In genomic region chr2:173126386-173126785, GRCm38 (mm10) we compare ENCODE assay signal across 26 mouse cellular contexts. TPM values are rescaled to one million over a fixed set of nuclear protein-coding genes. Genes with fewer than 3 reads are reported as not detected.
DNase-seq lines count a peak whose midpoint lies in the region; ATAC-seq and TF ChIP-seq lines count a peak whose summit lies in the region.
"Had no signal": no experiment of that assay in that cellular context is flagged by ENCODE, and none has a peak within 500 bp of the region (broad histone marks: within the 10 kb centered on the region; RNA-seq: fewer than 3 reads in every experiment).

No protein-coding gene starts in this region.

- no peaks in the 10 kb centered on the region for H3K9me3 ChIP-seq in forebrain, postnatal 0 days (ENCODE audit: low read length)
- H3K9me3 ChIP-seq in forebrain, embryonic 13.5 days (replicated peaks) = no peaks in the 10 kb centered on the region; the same call in 1 of the 2 replicates
- H3K9me3 ChIP-seq in limb, embryonic 14.5 days (ENCODE audit: control insufficient read depth, low read length) = no peaks in the 10 kb centered on the region
- H3K9me3 ChIP-seq: embryonic facial prominence, embryonic 13.5 days; embryonic facial prominence, embryonic 15.5 days; forebrain, embryonic 15.5 days had no signal

- DNase-seq in forebrain, postnatal 0 days = peak; percentile 35
- DNase-seq in liver, adult 2 months (ENCODE audit: extremely low read depth, low read depth, low spot score) = peak; percentile 48
- DNase-seq in liver = no peak
- peak; percentile 37 for DNase-seq in limb, embryonic 14.5 days (ENCODE audit: low spot score)
- no peak for DNase-seq in yolk sac, embryonic 10.5 days (ENCODE audit: low spot score)
- DNase-seq in urinary bladder, postnatal 14 days (ENCODE audit: low spot score) = no peak
- DNase-seq: adrenal gland, adult 8-10 months; adrenal gland, postnatal 14 days; cerebellum, adult 11 months; cerebellum, adult 18-20 months; cerebellum, adult 8-10 months; cerebellum, adult 9-11 months; cerebellum, postnatal 14 days; cerebellum, postnatal 36 days; embryo, embryonic 11 days had no signal

- H3K4me1 ChIP-seq in forebrain, postnatal 0 days (ENCODE audit: insufficient read depth) = no peaks in the 10 kb centered on the region
- no peaks in the 10 kb centered on the region for H3K4me1 ChIP-seq in forebrain, embryonic 13.5 days
- H3K4me1 ChIP-seq in liver, adult 2 months (ENCODE audit: control insufficient read depth, insufficient read depth, low read length) = peaks cover 22% of the 10 kb centered on the region
- H3K4me1 ChIP-seq in brown adipose tissue, adult 24 weeks (ENCODE audit: control insufficient read depth, insufficient read depth, insufficient read length, low read length) = peaks cover 8% of the 10 kb centered on the region
- no peaks in the 10 kb centered on the region for H3K4me1 ChIP-seq in limb, embryonic 14.5 days (ENCODE audit: control insufficient read depth, insufficient read depth, low read length)
- H3K4me1 ChIP-seq: embryonic facial prominence, embryonic 13.5 days; embryonic facial prominence, embryonic 15.5 days; forebrain, embryonic 15.5 days had no signal

- no peak for TF ChIP-seq POLR2A in liver, adult 2 months (IDR thresholded peaks at IDR 0.05; ENCODE audit: extremely low read depth, insufficient read depth, low read length)
- TF ChIP-seq POLR2A in limb, embryonic 14.5 days (IDR thresholded peaks at IDR 0.05; ENCODE audit: borderline replicate concordance, extremely low read depth, insufficient read depth, insufficient read length) = no peak

- TF ChIP-seq CTCF in forebrain, postnatal 0 days (IDR thresholded peaks at IDR 0.05; ENCODE audit: low read depth) = no peak
- TF ChIP-seq CTCF in liver, adult 2 months (IDR thresholded peaks at IDR 0.05; ENCODE audit: low read depth, low read length) = no peak

- H3K4me3 ChIP-seq in forebrain, postnatal 0 days (ENCODE audit: low read depth, low read length) = no peak overlapping the region
- no peak overlapping the region for H3K4me3 ChIP-seq in forebrain, embryonic 13.5 days
- no peak overlapping the region for H3K4me3 ChIP-seq in liver, adult 2 months (ENCODE audit: insufficient read depth, low read depth, low read length)
- H3K4me3 ChIP-seq in brown adipose tissue, adult 24 weeks (ENCODE audit: insufficient read depth, low read depth, low read length) = no peak overlapping the region
- H3K4me3 ChIP-seq in limb, embryonic 14.5 days (replicated peaks; ENCODE audit: low read length) = no peak overlapping the region
- H3K4me3 ChIP-seq: embryonic facial prominence, embryonic 13.5 days; embryonic facial prominence, embryonic 15.5 days; forebrain, embryonic 15.5 days had no signal

- H3K27ac ChIP-seq in forebrain, postnatal 0 days (ENCODE audit: low read depth, low read length) = no peak overlapping the region
- H3K27ac ChIP-seq in forebrain, embryonic 13.5 days = no peak overlapping the region
- no peak overlapping the region; the same call in 1 of the 2 replicates for H3K27ac ChIP-seq in liver, adult 2 months (replicated peaks; ENCODE audit: insufficient read depth, low read depth, low read length)
- H3K27ac ChIP-seq in brown adipose tissue, adult 24 weeks (replicated peaks; ENCODE audit: low read depth, low read length) = peak overlapping the region; percentile 99
- H3K27ac ChIP-seq in limb, embryonic 14.5 days (replicated peaks; ENCODE audit: low read depth, low read length) = no peak overlapping the region
- H3K27ac ChIP-seq: embryonic facial prominence, embryonic 13.5 days; embryonic facial prominence, embryonic 15.5 days; forebrain, embryonic 15.5 days had no signal

- no peaks in the 10 kb centered on the region for H3K79me2 ChIP-seq in liver, adult 2 months (ENCODE audit: control insufficient read depth, insufficient read depth, low read length)

- H3K27me3 ChIP-seq in forebrain, postnatal 0 days (ENCODE audit: insufficient read depth, low read length) = no peaks in the 10 kb centered on the region
- no peaks in the 10 kb centered on the region for H3K27me3 ChIP-seq in forebrain, embryonic 13.5 days
- H3K27me3 ChIP-seq in liver, adult 2 months (ENCODE audit: control insufficient read depth, insufficient read depth, low read length) = no peaks in the 10 kb centered on the region
- H3K27me3 ChIP-seq in limb, embryonic 14.5 days (ENCODE audit: control insufficient read depth, insufficient read depth, low read length) = no peaks in the 10 kb centered on the region
- H3K27me3 ChIP-seq: embryonic facial prominence, embryonic 13.5 days; embryonic facial prominence, embryonic 15.5 days; forebrain, embryonic 15.5 days had no signal

- H3K36me3 ChIP-seq in forebrain, postnatal 0 days (ENCODE audit: insufficient read depth) = no peaks in the 10 kb centered on the region
- H3K36me3 ChIP-seq in forebrain, embryonic 13.5 days (ENCODE audit: poor library complexity, severe bottlenecking) = no peaks in the 10 kb centered on the region
- no peaks in the 10 kb centered on the region for H3K36me3 ChIP-seq in liver, adult 2 months (ENCODE audit: control insufficient read depth, insufficient read depth, low read length)
- no peaks in the 10 kb centered on the region for H3K36me3 ChIP-seq in limb, embryonic 14.5 days (ENCODE audit: control insufficient read depth, insufficient read depth, low read length)
- H3K36me3 ChIP-seq: embryonic facial prominence, embryonic 13.5 days; embryonic facial prominence, embryonic 15.5 days; forebrain, embryonic 15.5 days had no signal

- H3K9ac ChIP-seq in forebrain, postnatal 0 days = no peak overlapping the region
- no peak overlapping the region for H3K9ac ChIP-seq in forebrain, embryonic 13.5 days
- no peak overlapping the region for H3K9ac ChIP-seq in liver, adult 2 months (ENCODE audit: low read depth, low read length)
- no peak overlapping the region for H3K9ac ChIP-seq in limb, embryonic 14.5 days (ENCODE audit: low read depth, low read length, severe bottlenecking)
- H3K9ac ChIP-seq: embryonic facial prominence, embryonic 13.5 days; embryonic facial prominence, embryonic 15.5 days; forebrain, embryonic 15.5 days had no signal

- no peak overlapping the region for H3K4me2 ChIP-seq in forebrain, postnatal 0 days (ENCODE audit: low read depth)
- no peak overlapping the region for H3K4me2 ChIP-seq in forebrain, embryonic 13.5 days
- no peak overlapping the region for H3K4me2 ChIP-seq in limb, embryonic 14.5 days (replicated peaks; ENCODE audit: low read depth, low read length, severe bottlenecking)
- H3K4me2 ChIP-seq: embryonic facial prominence, embryonic 13.5 days; embryonic facial prominence, embryonic 15.5 days; forebrain, embryonic 15.5 days had no signal

- WGBS in forebrain, postnatal 0 days = 78% methylated on average over 4 of the region's 4 CpGs
- WGBS in forebrain, embryonic 13.5 days = 91% methylated on average over 4 of the region's 4 CpGs
- 62% methylated on average over 4 of the region's 4 CpGs for WGBS in liver, adult 2 months
- WGBS in limb, embryonic 14.5 days = 73% methylated on average over 4 of the region's 4 CpGs

- peak; percentile 60; the same call in 1 of the 2 replicates for ATAC-seq in forebrain, postnatal 0 days
- no peak for ATAC-seq in forebrain, embryonic 13.5 days
- ATAC-seq in limb, embryonic 14.5 days (ENCODE audit: low FRiP score, low read depth) = no peak
- ATAC-seq: forebrain, embryonic 15.5 days had no signal

RNA-seq across cellular contexts. Expression of gene Ctcfl, which starts 7.1 kb away (rescaled TPM):
- total RNA-seq in forebrain, postnatal 0 days (2014; rRNA removed) = not detected in 2 replicates
- polyA plus RNA-seq in forebrain, postnatal 0 days (2015; fragmentation: Nextera tagmentation; extraction: Ambion mirVana) = 0.06 TPM in 1 of 2 replicates, not detected in the other
- polyA plus RNA-seq in forebrain, embryonic 13.5 days (2015; fragmentation: Nextera tagmentation; extraction: Ambion mirVana) = 0.05 and 0.14 TPM in 2 replicates
- 0.27 and 0.46 TPM in 2 replicates for total RNA-seq in liver, adult 2 months (2014; rRNA removed)
- 0.10 and 0.20 TPM in 2 replicates for polyA plus RNA-seq in liver, adult 2 months (2012; rRNA removed)
- polyA plus RNA-seq in brown adipose tissue, adult 24 weeks (2012; ENCODE audit: insufficient read depth, insufficient read length, missing spikeins) = 0.55 TPM in 1 of 2 replicates, not detected in the other
- 0.04 TPM in 1 of 2 replicates, not detected in the other for polyA plus RNA-seq in limb, embryonic 14.5 days (2012; rRNA removed)
- not detected in 2 replicates for polyA plus RNA-seq in limb, embryonic 14.5 days (2014; fragmentation: Nextera tagmentation; extraction: Ambion mirVana)
- total RNA-seq: adrenal gland, adult 18-20 months; common myeloid progenitor, adult 5-6 weeks; MEL had no signal
- polyA plus RNA-seq: C2C12; embryonic facial prominence, embryonic 11.5 days; forebrain, embryonic 11.5 days had no signal

RNA-seq across cellular contexts. Expression of gene Pck1, which starts 26.5 kb away (rescaled TPM):
- not detected in 2 replicates for total RNA-seq in forebrain, postnatal 0 days (2014; rRNA removed)
- not detected in 2 replicates for polyA plus RNA-seq in forebrain, postnatal 0 days (2015; fragmentation: Nextera tagmentation; extraction: Ambion mirVana)
- not detected in 2 replicates for polyA plus RNA-seq in forebrain, embryonic 13.5 days (2015; fragmentation: Nextera tagmentation; extraction: Ambion mirVana)
- 2,468 and 2,488 TPM in 2 replicates for total RNA-seq in liver, adult 2 months (2014; rRNA removed)
- 240 and 585 TPM in 2 replicates for polyA plus RNA-seq in liver, adult 2 months (2012; rRNA removed)
- polyA plus RNA-seq in brown adipose tissue, adult 24 weeks (2012; ENCODE audit: insufficient read depth, insufficient read length, missing spikeins) = 1,317 and 1,888 TPM in 2 replicates
- 0.03 and 0.04 TPM in 2 replicates for polyA plus RNA-seq in limb, embryonic 14.5 days (2012; rRNA removed)
- polyA plus RNA-seq in limb, embryonic 14.5 days (2014; fragmentation: Nextera tagmentation; extraction: Ambion mirVana) = not detected in 2 replicates
- total RNA-seq: common myeloid progenitor, adult 5-6 weeks; MEL had no signal
- polyA plus RNA-seq: C2C12; embryonic facial prominence, embryonic 11.5 days; embryonic facial prominence, embryonic 13.5 days; embryonic facial prominence, embryonic 15.5 days; forebrain, embryonic 11.5 days; forebrain, embryonic 15.5 days had no signal

Comparison
In these comparisons a context has a peak if more than half of its experiments do, and no peak if none do; other contexts are left out.
1. DNase-seq: peak in forebrain, postnatal 0 days (single experiment), liver, adult 2 months (single experiment) and limb, embryonic 14.5 days (single experiment); none in liver (single experiment), yolk sac, embryonic 10.5 days (single experiment) and urinary bladder, postnatal 14 days (single experiment).
2. RNA of gene Pck1, which starts 26.5 kb away (polyA plus RNA-seq): 1,317 to 1,888 TPM in brown adipose tissue, adult 24 weeks and 240 to 585 TPM in liver, adult 2 months; 0.03 to 0.04 TPM in limb, embryonic 14.5 days, not detected in forebrain, postnatal 0 days and not detected in forebrain, embryonic 13.5 days; every median in the first group is over 100 times any median in the second.